In the genomic region with DNA sequence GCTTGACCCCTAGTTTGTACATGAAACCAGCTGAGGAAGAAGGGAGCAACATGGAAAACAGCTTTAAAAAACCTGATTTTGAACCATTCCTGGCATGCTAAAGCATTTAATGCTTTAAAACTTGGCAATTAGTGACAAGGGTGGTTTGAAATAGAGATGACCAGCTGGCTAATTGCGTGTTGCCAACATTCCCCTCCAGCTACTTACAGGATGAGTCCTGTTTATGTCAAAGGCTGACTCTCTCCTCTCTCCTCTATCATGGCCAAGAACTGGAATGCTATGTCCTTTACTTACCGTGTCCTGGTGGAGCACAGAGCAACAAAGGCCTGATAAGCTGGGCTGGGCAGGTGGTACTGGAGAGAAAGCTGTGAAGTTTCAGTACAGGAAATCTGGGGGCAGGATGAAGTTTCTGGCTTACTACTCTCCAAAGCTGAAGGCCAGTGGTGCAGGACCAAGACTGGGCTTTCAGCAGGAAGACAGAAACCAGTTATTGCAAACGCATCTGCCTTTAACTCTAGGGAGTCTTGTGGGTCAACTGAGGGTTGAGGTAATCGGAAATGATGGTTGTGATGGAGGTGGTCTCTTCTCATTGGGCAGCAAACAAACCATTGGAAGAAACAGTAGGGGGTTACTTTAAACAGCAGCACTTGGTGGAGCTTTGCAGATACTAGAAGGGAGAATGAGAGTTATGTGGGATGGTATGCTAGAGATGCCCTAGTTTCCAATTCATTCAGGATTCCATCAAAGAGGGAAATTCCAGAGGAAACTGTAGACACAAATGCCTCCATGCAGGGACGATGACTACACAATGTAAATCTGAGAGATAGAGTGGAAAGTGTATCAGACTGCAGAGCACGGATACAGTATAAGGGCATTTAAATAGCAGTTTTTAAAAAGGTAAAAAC, we compare ENCODE assay signal across 16 mouse cellular contexts.
A peak's percentile ranks its signal among the peaks of the same experiment; 100 is the strongest.
DNase-seq lines count a peak whose midpoint lies in the region; ATAC-seq and TF ChIP-seq lines count a peak whose summit lies in the region.
"Had no signal": no experiment of that assay in that cellular context is flagged by ENCODE, and none has a peak within 500 bp of the region (broad histone marks: within the 10 kb centered on the region; RNA-seq: fewer than 3 reads in every experiment).

No protein-coding gene starts in this region.

- no peak for TF ChIP-seq CTCF in kidney, adult 2 months (conservative IDR thresholded peaks at IDR 0.05; ENCODE audit: insufficient read depth, insufficient read length, low read depth, low read length)

- TF ChIP-seq POLR2A in kidney, adult 2 months (IDR thresholded peaks at IDR 0.05; ENCODE audit: low read depth, low read length): no peak

- WGBS in kidney, adult 2 months: 71% methylated on average over 6 of the region's 6 CpGs

- no peak overlapping the region for H3K4me3 ChIP-seq in kidney, adult 2 months (ENCODE audit: insufficient read depth, low read depth, low read length)
- H3K4me3 ChIP-seq: hindbrain, embryonic 13.5 days; limb, embryonic 13.5 days had no signal

- peak overlapping the region; percentile 81; the same call in 1 of the 2 replicates for H3K27ac ChIP-seq in kidney, adult 2 months (ENCODE audit: insufficient read depth, low read depth, low read length)
- H3K27ac ChIP-seq: hindbrain, embryonic 13.5 days; limb, embryonic 13.5 days had no signal

- peak; percentile 91 for ATAC-seq in frontal cortex, adult (ENCODE audit: low TSS enrichment)
- ATAC-seq: activated CD4-positive, CD25-positive, alpha-beta regulatory T cell, adult 4 months; intestine, postnatal 0 days had no signal

- H3K27me3 ChIP-seq in kidney, adult 2 months (replicated peaks; ENCODE audit: control insufficient read depth, insufficient read depth, low read length): no peaks in the 10 kb centered on the region
- H3K27me3 ChIP-seq: hindbrain, embryonic 13.5 days; limb, embryonic 13.5 days had no signal

- H3K36me3 ChIP-seq in kidney, adult 2 months (ENCODE audit: control insufficient read depth, insufficient read depth, low read length): no peaks in the 10 kb centered on the region
- H3K36me3 ChIP-seq: hindbrain, embryonic 13.5 days; limb, embryonic 13.5 days had no signal

- 0 out of 2 replicates have a peak, but pooled peaks cover 2% of the 10 kb centered on the region for H3K4me1 ChIP-seq in kidney, adult 2 months (ENCODE audit: control insufficient read depth, insufficient read depth, low read length)
- H3K4me1 ChIP-seq: hindbrain, embryonic 13.5 days; limb, embryonic 13.5 days had no signal

- DNase-seq in frontal cortex, postnatal 36 days (ENCODE audit: low spot score in 2 of 2): no peak
- no peak for DNase-seq in kidney, adult 2 months
- DNase-seq in kidney, adult 11 months: no peak
- DNase-seq in lung, postnatal 36 days: peak; percentile 33
- no peak for DNase-seq in lung, postnatal 25 days (ENCODE audit: low spot score)
- DNase-seq in telencephalon, adult 2 months (ENCODE audit: low read depth, low spot score): peak; percentile 18
- no peak for DNase-seq in ovary, postnatal 10 days (ENCODE audit: low spot score)
- DNase-seq: cerebellum, adult 11 months; gastrocnemius, postnatal 25 days; spleen, adult 18-20 months; thymus, postnatal 25 days had no signal

Comparison
In these comparisons a context has a peak if more than half of its experiments do, and no peak if none do; other contexts are left out.
1. DNase-seq: peak in lung, postnatal 36 days (single experiment) and telencephalon, adult 2 months (single experiment); none in frontal cortex, postnatal 36 days (0 of 2), kidney, adult 2 months (single experiment), kidney, adult 11 months (single experiment), lung, postnatal 25 days (single experiment) and ovary, postnatal 10 days (single experiment).